Comparison of ENCODE assay signal across 8 mouse cellular contexts in the genomic region with DNA sequence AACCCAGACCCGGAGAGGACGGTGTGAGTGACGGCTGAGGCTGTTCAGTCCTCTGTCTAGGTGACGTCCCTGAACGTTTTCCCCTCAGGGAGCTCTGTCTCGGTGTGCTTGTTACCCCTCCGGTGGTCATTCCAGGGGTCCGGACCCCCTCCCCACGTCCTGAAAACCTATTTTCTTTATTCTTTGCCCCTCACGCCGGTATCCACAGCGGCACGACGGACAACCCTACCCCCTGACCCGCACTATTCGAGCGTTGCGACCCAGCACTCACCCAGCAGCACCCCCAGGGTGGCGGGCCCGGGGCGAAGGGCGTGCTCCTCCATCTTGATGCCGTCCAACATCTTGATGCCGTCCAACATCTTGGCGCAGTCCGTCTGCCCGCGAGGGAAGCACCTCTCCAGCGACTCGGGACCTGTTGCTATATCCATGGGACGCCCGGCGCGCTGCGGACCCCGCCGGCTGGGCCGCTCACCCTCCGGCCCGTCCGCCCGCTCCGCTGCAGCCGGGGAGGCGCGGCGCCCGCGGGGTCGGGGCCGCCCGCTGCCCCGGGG. TPM values are rescaled to one million over a fixed set of nuclear protein-coding genes. Genes with fewer than 3 reads are reported as not detected.
DNase-seq lines count a peak whose midpoint lies in the region; ATAC-seq and TF ChIP-seq lines count a peak whose summit lies in the region.

A gene (minus strand): TSS at position 341 of the 551 bp plus-strand sequence.

- H3K9me3 ChIP-seq in kidney, postnatal 0 days (replicated peaks; ENCODE audit: low read length) = no peaks in the 10 kb centered on the region
- H3K9me3 ChIP-seq in embryonic facial prominence, embryonic 12.5 days = no peaks in the 10 kb centered on the region
- no peaks in the 10 kb centered on the region for H3K9me3 ChIP-seq in hindbrain, embryonic 14.5 days (ENCODE audit: control insufficient read depth, low read length)
- no peaks in the 10 kb centered on the region for H3K9me3 ChIP-seq in midbrain, embryonic 13.5 days

- 1% methylated on average over 52 of the region's 53 CpGs for WGBS in kidney, postnatal 0 days
- WGBS in embryonic facial prominence, embryonic 12.5 days = under 1% methylated on average over 50 of the region's 53 CpGs
- 2% methylated on average over 51 of the region's 53 CpGs for WGBS in hindbrain, embryonic 14.5 days
- whole genome bisulfite sequencing in midbrain, embryonic 13.5 days = under 1% methylated on average over 53 of the region's 53 CpGs

- H3K9ac ChIP-seq in kidney, postnatal 0 days (ENCODE audit: low read depth, low read length) = peak within 1 kb of the TSS; percentile 47; the same call in 1 of the 2 replicates
- peak within 1 kb of the TSS; percentile 40; the same call in 1 of the 2 replicates for H3K9ac ChIP-seq in embryonic facial prominence, embryonic 12.5 days
- H3K9ac ChIP-seq in hindbrain, embryonic 14.5 days = peak within 1 kb of the TSS; percentile 66
- peak within 1 kb of the TSS; percentile 62 for H3K9ac ChIP-seq in midbrain, embryonic 13.5 days (replicated peaks)

- intact Hi-C loops in gastrocnemius, postnatal 14 days (cut with DNase I; ENCODE audit: low total_unique reads) = loop anchor here (5.0 kb wide), 1 partner anchor 73 kb away; no protein-coding TSS in a partner anchor

- H3K4me1 ChIP-seq in kidney, postnatal 0 days (replicated peaks; ENCODE audit: insufficient read depth, low read length) = peaks cover 15% of the 10 kb centered on the region; the same call in 1 of the 2 replicates
- peaks cover 12% of the 10 kb centered on the region for H3K4me1 ChIP-seq in embryonic facial prominence, embryonic 12.5 days
- no peaks in the 10 kb centered on the region for H3K4me1 ChIP-seq in hindbrain, embryonic 14.5 days (replicated peaks; ENCODE audit: control insufficient read depth, insufficient read depth, low read length)
- peaks cover 28% of the 10 kb centered on the region for H3K4me1 ChIP-seq in midbrain, embryonic 13.5 days (replicated peaks)

- H3K36me3 ChIP-seq in kidney, postnatal 0 days (ENCODE audit: insufficient read depth, low read length) = no peaks in the 10 kb centered on the region
- no peaks in the 10 kb centered on the region for H3K36me3 ChIP-seq in embryonic facial prominence, embryonic 12.5 days
- no peaks in the 10 kb centered on the region for H3K36me3 ChIP-seq in hindbrain, embryonic 14.5 days (replicated peaks; ENCODE audit: control insufficient read depth, insufficient read depth)
- H3K36me3 ChIP-seq in midbrain, embryonic 13.5 days = no peaks in the 10 kb centered on the region

- peaks cover 90% of the 10 kb centered on the region for H3K27me3 ChIP-seq in kidney, postnatal 0 days (ENCODE audit: insufficient read depth, low read length)
- H3K27me3 ChIP-seq in embryonic facial prominence, embryonic 12.5 days = peaks cover 91% of the 10 kb centered on the region
- H3K27me3 ChIP-seq in hindbrain, embryonic 14.5 days (ENCODE audit: control insufficient read depth, insufficient read depth, low read length) = peaks cover 79% of the 10 kb centered on the region
- H3K27me3 ChIP-seq in midbrain, embryonic 13.5 days = peaks cover 98% of the 10 kb centered on the region

- H3K27ac ChIP-seq in kidney, postnatal 0 days = no peak within 1 kb of the TSS
- H3K27ac ChIP-seq in embryonic facial prominence, embryonic 12.5 days = no peak within 1 kb of the TSS
- peak within 1 kb of the TSS; percentile 84 for H3K27ac ChIP-seq in hindbrain, embryonic 14.5 days
- H3K27ac ChIP-seq in midbrain, embryonic 13.5 days = peak within 1 kb of the TSS; percentile 67

- no peak for TF ChIP-seq CTCF in kidney, postnatal 0 days (IDR thresholded peaks at IDR 0.05; ENCODE audit: low read depth)

- H3K4me2 ChIP-seq in kidney, postnatal 0 days (ENCODE audit: low read length) = peak within 1 kb of the TSS; percentile 73
- peak within 1 kb of the TSS; percentile 76 for H3K4me2 ChIP-seq in embryonic facial prominence, embryonic 12.5 days (replicated peaks)
- H3K4me2 ChIP-seq in hindbrain, embryonic 14.5 days (replicated peaks) = peak within 1 kb of the TSS; percentile 52
- peak within 1 kb of the TSS; percentile 57 for H3K4me2 ChIP-seq in midbrain, embryonic 13.5 days (replicated peaks)

- DNase-seq in kidney, postnatal 0 days (ENCODE audit: low spot score) = no peak
- DNase-seq in kidney, adult 8-10 months = no peak
- DNase-seq in hindbrain, embryonic 14.5 days (ENCODE audit: low spot score) = no peak
- no peak for DNase-seq in cerebellum, postnatal 14 days
- no peak for DNase-seq in gastrocnemius, postnatal 14 days
- no peak for DNase-seq in kidney, adult 11 months

- ATAC-seq in kidney, postnatal 0 days (replicated peaks; ENCODE audit: low FRiP score, low read depth) = no peak
- no peak for ATAC-seq in embryonic facial prominence, embryonic 12.5 days (ENCODE audit: insufficient number of reproducible peaks, insufficient read depth, low FRiP score, low TSS enrichment)
- no peak for ATAC-seq in hindbrain, embryonic 14.5 days (ENCODE audit: low FRiP score)
- no peak for ATAC-seq in midbrain, embryonic 13.5 days

- H3K4me3 ChIP-seq in kidney, postnatal 0 days (replicated peaks; ENCODE audit: low read depth, low read length) = peak within 1 kb of the TSS; percentile 42
- peak within 1 kb of the TSS; percentile 39 for H3K4me3 ChIP-seq in embryonic facial prominence, embryonic 12.5 days
- peak within 1 kb of the TSS; percentile 30 for H3K4me3 ChIP-seq in hindbrain, embryonic 14.5 days (replicated peaks; ENCODE audit: low read length)
- peak within 1 kb of the TSS; percentile 41 for H3K4me3 ChIP-seq in midbrain, embryonic 13.5 days (replicated peaks)

RNA-seq across cellular contexts. Expression of the gene that starts here (rescaled TPM):
- 0.82 and 0.88 TPM in 2 replicates for polyA plus RNA-seq in kidney, postnatal 0 days (2015; fragmentation: Nextera tagmentation; extraction: Ambion mirVana)
- 0.74 and 1.0 TPM in 2 replicates for polyA plus RNA-seq in embryonic facial prominence, embryonic 12.5 days (2016; fragmentation: Nextera tagmentation; extraction: Ambion mirVana)
- 6.7 and 8.7 TPM in 2 replicates for polyA plus RNA-seq in hindbrain, embryonic 14.5 days (2014; fragmentation: Nextera tagmentation; extraction: Ambion mirVana)
- 2.5 and 2.7 TPM in 2 replicates for polyA plus RNA-seq in midbrain, embryonic 13.5 days (2015; fragmentation: Nextera tagmentation; extraction: Ambion mirVana)
- under 1 TPM; 0.39 to 0.51 TPM for total RNA-seq in gastrocnemius, postnatal 14 days (2021)

Comparison
In these comparisons a context has a peak if more than half of its experiments do, and no peak if none do; other contexts are left out.
1. H3K27ac ChIP-seq: peak in hindbrain, embryonic 14.5 days (single experiment) and midbrain, embryonic 13.5 days (single experiment); none in kidney, postnatal 0 days (single experiment) and embryonic facial prominence, embryonic 12.5 days (single experiment).
2. Peak in every context shown above with its lines, with median percentiles within 50 percentile points of each other: H3K4me2 ChIP-seq, H3K4me3 ChIP-seq and H3K9ac ChIP-seq.